Mouse (Mus musculus) midbrain, embryonic 11.5 days (tissue): Measurements from ENCODE around the gene Arhgap15. TPM values are rescaled to one million over a fixed set of nuclear protein-coding genes. Genes with fewer than 3 reads are reported as not detected.

ENCODE experiments used
- ATAC-seq: fragments of 200-750 bp; cut with Nextera tagmentation; 2 replicates; pipeline ENCODE4 v1.8.0; 2017; ENCODE audit warnings: moderate TSS enrichment, moderate library complexity; ENCODE audit not compliant: low FRiP score
- DNase-seq: peaks from one replicate; pipeline ENCODE4 v3.0.0; 2015; ENCODE audit warnings: low spot score; ENCODE audit errors: missing footprints
- H3K27ac ChIP-seq: fragments of 300-500 bp; sonication (generic); 2 replicates; pipeline ENCODE4 v1.5.1; 2014; ENCODE audit warnings: low read depth, low read length
- H3K27me3 ChIP-seq: fragments of 300-500 bp; sonication (generic); 2 replicates; pipeline ENCODE4 v1.6.1; 2014; ENCODE audit warnings: mild to moderate bottlenecking, low read length, moderate library complexity, mixed read lengths; ENCODE audit not compliant: control insufficient read depth, insufficient read depth
- H3K36me3 ChIP-seq: fragments of 300-500 bp; sonication (generic); 2 replicates; pipeline ENCODE4 v1.6.1; 2014; ENCODE audit warnings: mild to moderate bottlenecking, low read length, moderate library complexity, mixed read lengths; ENCODE audit not compliant: control insufficient read depth, insufficient read depth
- H3K4me1 ChIP-seq: fragments of 300-500 bp; sonication (generic); 2 replicates; pipeline ENCODE4 v1.6.1; 2014; ENCODE audit warnings: low read length; ENCODE audit not compliant: control insufficient read depth, insufficient read depth
- H3K4me2 ChIP-seq: fragments of 300-500 bp; sonication (generic); 2 replicates; pipeline ENCODE4 v1.6.1; 2014; ENCODE audit warnings: mild to moderate bottlenecking, moderate library complexity
- H3K4me3 ChIP-seq: fragments of 300-500 bp; sonication (generic); 2 replicates; pipeline ENCODE4 v1.5.1; 2014; ENCODE audit warnings: low read depth, low read length
- H3K9ac ChIP-seq: fragments of 300-500 bp; sonication (generic); 2 replicates; pipeline ENCODE4 v1.6.1; 2014; ENCODE audit warnings: low read length
- H3K9me3 ChIP-seq: fragments of 300-500 bp; sonication (generic); 2 replicates; pipeline ENCODE4 v1.6.1; 2016; ENCODE audit warnings: low read length; ENCODE audit not compliant: control insufficient read depth
- WGBS: fragments of 180-500 bp; shearing (Covaris S2); extraction: QIAGEN DNeasy Blood & Tissue Kit; methylation state at CpG from one replicate; pipeline ENCODE4 v1.1.7; 2014; 5-methylcytosine and 5-hydroxymethylcytosine counted together
- polyA plus RNA-seq: library from polyadenylated mRNA; unstranded; fragments of >200 nt; fragmentation: Nextera tagmentation; extraction: Ambion mirVana; gene quantifications from 2 replicates; pipeline ENCODE4 v1.2.1, GENCODE M21; 2014

Arhgap15 gene
- polyA plus RNA-seq, 1 experiment from 2014 or later = 0.52 TPM

GRCm38 (mm10) chr2:44222176-44222753, 473.6 kb downstream of the Arhgap15 start:
- Histone ChIP-seq H3K36me3 (no peaks in the 10 kb centered on the region), H3K4me2 (no peak overlapping the region), H3K27me3 (no peaks in the 10 kb centered on the region), H3K27ac (no peak overlapping the region), H3K9me3 (no peaks in the 10 kb centered on the region), H3K4me1 (peaks cover 6% of the 10 kb centered on the region), H3K9ac (no peak overlapping the region), H3K4me3 (no peak overlapping the region)
- ATAC-seq (no peak), DNase-seq (no peak)
- WGBS = 19% methylated on average over 6 of the region's 6 CpGs

GRCm38 (mm10) chr2:44234856-44235255, 486.2 kb downstream of the Arhgap15 start:
- no peak overlapping the region for H3K4me2 ChIP-seq
- no peak overlapping the region for H3K27ac ChIP-seq
- DNase-seq (peak; percentile 77), ATAC-seq (no peak)
- WGBS = 33% methylated on average over 1 of the region's 1 CpGs
- H3K4me3 ChIP-seq = no peak overlapping the region
- no peaks in the 10 kb centered on the region for H3K9me3 ChIP-seq
- no peaks in the 10 kb centered on the region for H3K27me3 ChIP-seq
- no peak overlapping the region for H3K9ac ChIP-seq
- 0 out of 2 replicates have a peak, but pooled peaks cover 2% of the 10 kb centered on the region for H3K4me1 ChIP-seq
- H3K36me3 ChIP-seq = no peaks in the 10 kb centered on the region

GRCm38 (mm10) chr2:44241657-44242454, 493.2 kb downstream of the Arhgap15 start:
- 56% methylated on average over 7 of the region's 7 CpGs for WGBS
- Histone ChIP-seq H3K4me3 (no peak overlapping the region), H3K27me3 (no peaks in the 10 kb centered on the region), H3K9ac (no peak overlapping the region), H3K9me3 (no peaks in the 10 kb centered on the region), H3K27ac (no peak overlapping the region), H3K4me1 (peaks cover 2% of the 10 kb centered on the region; the same call in 1 of the 2 replicates), H3K4me2 (no peak overlapping the region), H3K36me3 (no peaks in the 10 kb centered on the region)
- peak; percentile 63; the same call in 1 of the 2 replicates for ATAC-seq
- no peak for DNase-seq

DNA sequence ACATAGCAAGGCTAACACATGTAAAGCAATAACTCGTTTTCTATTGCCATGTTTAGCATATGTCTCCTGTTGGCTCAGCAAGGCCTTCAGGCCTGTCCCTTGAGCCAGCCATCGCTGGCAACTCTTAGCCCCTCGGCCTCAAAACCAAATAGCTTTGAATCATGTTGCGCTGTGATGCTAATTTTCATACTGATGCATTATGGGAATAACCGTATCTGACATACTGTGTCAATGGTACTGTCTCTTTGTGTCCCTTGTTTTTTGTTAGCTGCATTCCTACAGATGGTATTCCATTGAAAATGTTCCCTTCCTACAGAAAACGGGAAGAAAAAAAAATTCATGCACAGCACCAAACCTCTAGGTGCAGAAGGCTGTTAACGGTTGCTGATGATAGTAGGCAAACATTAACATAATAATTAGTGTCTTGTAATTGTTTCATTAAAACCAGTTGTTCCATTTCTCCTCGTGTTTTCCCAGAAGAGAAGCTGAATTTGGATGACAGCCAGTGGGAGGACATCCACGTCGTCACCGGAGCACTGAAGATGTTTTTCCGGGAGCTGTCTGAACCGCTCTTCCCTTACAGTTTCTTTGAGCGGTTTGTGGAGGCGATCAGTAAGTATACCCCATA, 494.1 kb downstream of the Arhgap15 start:
- Histone ChIP-seq H3K9me3 (no peaks in the 10 kb centered on the region), H3K4me3 (no peak overlapping the region), H3K27me3 (no peaks in the 10 kb centered on the region), H3K4me2 (no peak overlapping the region), H3K4me1 (peaks cover 2% of the 10 kb centered on the region; the same call in 1 of the 2 replicates), H3K9ac (no peak overlapping the region), H3K36me3 (no peaks in the 10 kb centered on the region), H3K27ac (no peak overlapping the region)
- WGBS = 87% methylated on average over 15 of the region's 15 CpGs
- ATAC-seq (no peak), DNase-seq (no peak)

DNA sequence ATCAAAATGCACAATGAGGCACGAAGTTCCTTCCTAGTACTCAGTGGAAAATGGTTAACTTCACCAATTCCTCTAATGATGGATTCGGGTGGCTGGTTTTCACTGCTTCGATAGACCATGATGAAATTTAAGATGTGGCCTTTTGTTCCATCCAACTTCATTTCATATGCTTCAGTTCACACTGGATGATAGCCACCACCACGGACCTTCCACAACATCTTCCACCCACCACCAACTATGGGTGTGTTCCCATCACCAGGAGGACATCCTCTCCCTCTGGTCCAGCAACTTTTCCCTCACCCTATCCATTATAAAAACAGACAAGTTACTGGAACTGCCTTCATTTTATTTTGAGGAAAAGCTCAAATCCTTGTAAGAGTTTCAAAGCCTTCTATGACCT, 506.7 kb downstream of the Arhgap15 start:
- DNase-seq (no peak), ATAC-seq (no peak)
- 80% methylated on average over 4 of the region's 4 CpGs for WGBS
- Histone ChIP-seq H3K4me1 (no peaks in the 10 kb centered on the region), H3K36me3 (no peaks in the 10 kb centered on the region), H3K9me3 (no peaks in the 10 kb centered on the region), H3K27me3 (no peaks in the 10 kb centered on the region), H3K4me3 (no peak overlapping the region), H3K27ac (no peak overlapping the region), H3K9ac (no peak overlapping the region), H3K4me2 (no peak overlapping the region)

GRCm38 (mm10) chr2:44257946-44258345, 509.3 kb downstream of the Arhgap15 start:
- H3K36me3 ChIP-seq = no peaks in the 10 kb centered on the region

GRCm38 (mm10) chr2:44271455-44272346, 523.1 kb downstream of the Arhgap15 start:
- 38% methylated on average over 17 of the region's 17 CpGs for WGBS

More at GRCm38 (mm10) chr2:44257946-44258345, 509.3 kb downstream of the Arhgap15 start:
- DNase-seq (no peak), ATAC-seq (no peak)
- Histone ChIP-seq H3K9me3 (no peaks in the 10 kb centered on the region), H3K4me1 (no peaks in the 10 kb centered on the region), H3K27ac (no peak overlapping the region), H3K4me3 (no peak overlapping the region), H3K9ac (no peak overlapping the region), H3K27me3 (no peaks in the 10 kb centered on the region), H3K4me2 (no peak overlapping the region)
- 89% methylated on average over 2 of the region's 2 CpGs for WGBS

DNA sequence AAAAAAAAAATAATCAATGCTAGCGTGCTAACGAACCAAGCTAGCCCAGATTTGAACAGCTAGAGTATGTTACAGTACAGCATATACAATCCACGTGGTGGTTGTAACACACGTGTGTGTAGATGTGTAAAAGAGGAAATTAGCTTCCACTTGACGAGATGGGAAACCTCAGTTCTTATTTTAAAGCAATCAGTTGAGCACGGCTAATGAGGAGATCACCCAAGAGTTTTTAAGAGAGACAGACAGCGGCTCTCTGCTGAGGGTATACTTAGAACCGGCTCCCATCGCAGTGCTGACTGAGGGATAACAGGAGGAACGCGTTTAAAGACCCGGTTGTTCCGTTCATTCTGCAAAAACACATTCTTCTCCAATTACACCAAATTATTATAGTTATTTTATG, 524.0 kb downstream of the Arhgap15 start:
- Histone ChIP-seq H3K27me3 (no peaks in the 10 kb centered on the region), H3K36me3 (no peaks in the 10 kb centered on the region), H3K4me1 (peaks cover 8% of the 10 kb centered on the region), H3K9ac (no peak overlapping the region), H3K4me2 (no peak overlapping the region), H3K27ac (no peak overlapping the region), H3K4me3 (no peak overlapping the region), H3K9me3 (no peaks in the 10 kb centered on the region)
- DNase-seq = no peak
- WGBS = 80% methylated on average over 13 of the region's 13 CpGs
- ATAC-seq = no peak

More at GRCm38 (mm10) chr2:44271455-44272346, 523.1 kb downstream of the Arhgap15 start:
- no peak overlapping the region for H3K27ac ChIP-seq
- ATAC-seq (peak; percentile 59; the same call in 1 of the 2 replicates), DNase-seq (peak; percentile 86)
- H3K4me3 ChIP-seq = no peak overlapping the region
- no peaks in the 10 kb centered on the region for H3K36me3 ChIP-seq
- peaks cover 8% of the 10 kb centered on the region for H3K4me1 ChIP-seq
- no peak overlapping the region for H3K4me2 ChIP-seq
- no peaks in the 10 kb centered on the region for H3K9me3 ChIP-seq
- H3K27me3 ChIP-seq = no peaks in the 10 kb centered on the region
- no peak overlapping the region for H3K9ac ChIP-seq
